Mouse (Mus musculus) G1E (cell line): ENCODE measurements at regions not wholly inside any gene's neighbourhood (a gene's known extent, or its start where the extent isn't known, plus 50 kb on each side); places are given as distances from the start of the nearest gene placed in this dataset.
"Not testable (repeated sequence)": the region's sequence is repeated elsewhere in the genome, so short reads cannot be mapped to it uniquely, and the experiment has no call there.

Experiments used
- CTCF ChIP-seq: IDR thresholded peaks from 2 replicates; pipeline ENCODE4 v1.5.1; 2012; ENCODE audit warnings: low read depth, low read length, inconsistent platforms, mixed read lengths
- GATA1 ChIP-seq: IDR thresholded peaks from 2 replicates; pipeline ENCODE4 v1.6.1; 2012; ENCODE audit warnings: borderline replicate concordance, low read length, inconsistent platforms, mixed read lengths
- POLR2AphosphoS5 ChIP-seq: IDR thresholded peaks from 2 replicates; pipeline ENCODE4 v1.6.1; 2012; ENCODE audit warnings: low read depth, low read length, inconsistent platforms; ENCODE audit not compliant: insufficient replicate concordance
- TAL1 ChIP-seq: conservative IDR thresholded peaks from 2 replicates; pipeline ENCODE4 v1.6.1; 2012; ENCODE audit warnings: low read depth, low read length, inconsistent platforms, mixed read lengths

DNA sequence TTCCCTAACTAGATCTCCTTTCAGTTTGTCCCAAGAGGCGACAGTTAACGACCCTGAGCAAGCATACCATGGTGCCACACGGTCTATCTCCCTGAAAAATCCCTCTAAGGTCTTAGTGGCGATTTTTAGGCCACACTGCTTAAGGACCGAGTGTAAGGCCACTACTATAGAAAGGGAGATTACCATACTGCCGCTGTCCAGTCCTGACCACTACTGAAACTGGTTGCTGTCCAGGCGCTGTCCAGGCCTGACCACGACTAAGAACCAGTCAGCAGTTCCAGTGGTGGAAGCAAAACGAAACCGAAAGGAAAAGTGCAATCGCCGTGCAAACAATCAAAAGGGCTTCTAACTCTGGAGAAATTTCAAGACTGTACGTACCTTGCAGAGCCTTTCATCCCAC is 55.3 kb upstream of the Gcfc2 start:
- TF ChIP-seq CTCF, GATA1, POLR2AphosphoS5, TAL1: not testable (repeated sequence)
